ENCODE assay signal across 9 mouse cellular contexts in genomic region chr11:104379635-104380034, GRCm38 (mm10).
DNase-seq lines count a peak whose midpoint lies in the region; ATAC-seq and TF ChIP-seq lines count a peak whose summit lies in the region.
"Had no signal": no experiment of that assay in that cellular context is flagged by ENCODE, and none has a peak within 500 bp of the region (broad histone marks: within the 10 kb centered on the region; RNA-seq: fewer than 3 reads in every experiment).

No protein-coding gene starts in this region.

- no peak overlapping the region for H3K4me3 ChIP-seq in kidney, adult 2 months (ENCODE audit: insufficient read depth, low read depth, low read length)
- H3K4me3 ChIP-seq in MEL (ENCODE audit: control insufficient read depth in 1 of 2, insufficient read depth in 1 of 2, low read depth in 2 of 2, low read length in 2 of 2), result no peak overlapping the region
- H3K4me3 ChIP-seq in liver, postnatal 0 days (ENCODE audit: low read depth, low read length), result no peak overlapping the region
- H3K4me3 ChIP-seq: limb, embryonic 13.5 days had no signal

- 49% methylated on average over 1 of the region's 1 CpGs for whole genome bisulfite sequencing in kidney, adult 2 months
- 59% methylated on average over 1 of the region's 1 CpGs for WGBS in liver, postnatal 0 days (ENCODE audit: insufficient replicate concordance)

- TF ChIP-seq RAD21 in MEL (IDR thresholded peaks at IDR 0.05; ENCODE audit: low read depth, low read length), result peak; percentile 46

- H3K27me3 ChIP-seq in kidney, adult 2 months (replicated peaks; ENCODE audit: control insufficient read depth, insufficient read depth, low read length), result no peaks in the 10 kb centered on the region
- H3K27me3 ChIP-seq in MEL (ENCODE audit: control insufficient read depth in 1 of 2, insufficient read depth in 2 of 2, low read length in 2 of 2), result no peaks in the 10 kb centered on the region
- H3K27me3 ChIP-seq in liver, postnatal 0 days (ENCODE audit: insufficient read depth, low read length), result no peaks in the 10 kb centered on the region
- H3K27me3 ChIP-seq: limb, embryonic 13.5 days had no signal

- TF ChIP-seq CTCF in kidney, adult 2 months (conservative IDR thresholded peaks at IDR 0.05; ENCODE audit: insufficient read depth, insufficient read length, low read depth, low read length), result peak; percentile 59
- peak; percentile 16 to 61 (median 35); a peak in 4 of 6 replicates for TF ChIP-seq CTCF in MEL (IDR thresholded peaks at IDR 0.05 in 2 of 3, conservative IDR thresholded peaks at IDR 0.05 in 1 of 3; ENCODE audit: control insufficient read depth in 1 of 3, insufficient read depth in 1 of 3, low read depth in 2 of 3, low read length in 3 of 3, poor library complexity in 1 of 3, severe bottlenecking in 1 of 3)
- peak; percentile 68 for TF ChIP-seq CTCF in liver, postnatal 0 days (IDR thresholded peaks at IDR 0.05; ENCODE audit: low read depth)

- TF ChIP-seq EP300 in MEL (IDR thresholded peaks at IDR 0.05; ENCODE audit: low read depth in 1 of 2, low read length in 2 of 2), result no peak
- TF ChIP-seq EP300 in liver, postnatal 0 days (IDR thresholded peaks at IDR 0.05; ENCODE audit: low read depth), result no peak

- no peaks in the 10 kb centered on the region for H3K9me3 ChIP-seq in MEL (replicated peaks; ENCODE audit: insufficient read depth, low read length)
- H3K9me3 ChIP-seq in liver, postnatal 0 days (ENCODE audit: low read length), result no peaks in the 10 kb centered on the region
- H3K9me3 ChIP-seq: limb, embryonic 13.5 days had no signal

- H3K4me1 ChIP-seq in kidney, adult 2 months (ENCODE audit: control insufficient read depth, insufficient read depth, low read length), result peaks cover 3% of the 10 kb centered on the region; the same call in 1 of the 2 replicates
- peaks cover 0 to 9% of the 10 kb centered on the region in 2 experiments; a peak in 2 of 4 replicates for H3K4me1 ChIP-seq in MEL (ENCODE audit: control insufficient read depth in 1 of 2, insufficient read depth in 2 of 2, low read length in 2 of 2)
- no peaks in the 10 kb centered on the region for H3K4me1 ChIP-seq in liver, postnatal 0 days (ENCODE audit: insufficient read depth)
- H3K4me1 ChIP-seq: limb, embryonic 13.5 days had no signal

- no peak for TF ChIP-seq POLR2A in kidney, adult 2 months (IDR thresholded peaks at IDR 0.05; ENCODE audit: low read depth, low read length)
- no peak for TF ChIP-seq POLR2A in MEL (IDR thresholded peaks at IDR 0.05; ENCODE audit: control insufficient read depth in 1 of 2, insufficient read depth in 1 of 2, low read depth in 1 of 2, low read length in 2 of 2, poor library complexity in 1 of 2)

- H3K9ac ChIP-seq in MEL (ENCODE audit: control insufficient read depth, low read depth, low read length, poor library complexity, severe bottlenecking), result no peak overlapping the region
- no peak overlapping the region for H3K9ac ChIP-seq in liver, postnatal 0 days (replicated peaks)
- H3K9ac ChIP-seq: limb, embryonic 13.5 days had no signal

- no peak overlapping the region for H3K4me2 ChIP-seq in liver, postnatal 0 days (ENCODE audit: low read depth, low read length)
- H3K4me2 ChIP-seq: limb, embryonic 13.5 days had no signal

- peaks cover 8% of the 10 kb centered on the region for H3K79me2 ChIP-seq in MEL (ENCODE audit: control insufficient read depth, insufficient read depth, low read length, poor library complexity)

- DNase-seq in kidney, adult 2 months, result peak; percentile 33
- no peak for DNase-seq in kidney, postnatal 4 days
- DNase-seq in CD4-positive helper T cell, adult 2 months (ENCODE audit: low read depth, low spot score), result peak; percentile 36
- peak; percentile 52 for DNase-seq in MEL (ENCODE audit: low read depth, low spot score)
- no peak for DNase-seq in liver, postnatal 0 days
- DNase-seq in layer of hippocampus, postnatal 10 days (ENCODE audit: low spot score in 2 of 2), result no peak
- DNase-seq in testis, postnatal 10 days (ENCODE audit: low spot score), result no peak
- DNase-seq: cerebellum, adult 11 months had no signal

- ATAC-seq in liver, postnatal 0 days, result no peak

- H3K36me3 ChIP-seq in kidney, adult 2 months (ENCODE audit: control insufficient read depth, insufficient read depth, low read length), result peaks cover 3% of the 10 kb centered on the region; the same call in 1 of the 2 replicates
- peaks cover 9% of the 10 kb centered on the region in 2 experiments for H3K36me3 ChIP-seq in MEL (ENCODE audit: control insufficient read depth in 1 of 2, insufficient read depth in 2 of 2, low read length in 2 of 2)
- H3K36me3 ChIP-seq in liver, postnatal 0 days (replicated peaks; ENCODE audit: insufficient read depth, low read length), result peaks cover 11% of the 10 kb centered on the region

- no peak overlapping the region for H3K27ac ChIP-seq in kidney, adult 2 months (ENCODE audit: insufficient read depth, low read depth, low read length)
- H3K27ac ChIP-seq in MEL (ENCODE audit: control insufficient read depth, low read depth, low read length), result no peak overlapping the region
- H3K27ac ChIP-seq in liver, postnatal 0 days (ENCODE audit: low read depth), result no peak overlapping the region
- H3K27ac ChIP-seq: limb, embryonic 13.5 days had no signal

TF ChIP-seq in MEL, 35 proteins besides CTCF, POLR2A, EP300 and RAD21:
- TF ChIP-seq KAT2A (conservative IDR thresholded peaks at IDR 0.05; ENCODE audit: low read depth, low read length) (no peak), TAL1 (IDR thresholded peaks at IDR 0.05; ENCODE audit: low read length) (no peak), SMC3 (IDR thresholded peaks at IDR 0.05; ENCODE audit: low read depth, low read length) (peak; percentile 54), ZNF384 (IDR thresholded peaks at IDR 0.05; ENCODE audit: low read depth, low read length) (peak; percentile 59), SIN3A (IDR thresholded peaks at IDR 0.05; ENCODE audit: low read length) (no peak), TCF12 (IDR thresholded peaks at IDR 0.05; ENCODE audit: low read depth, low read length) (no peak), BHLHE40 (IDR thresholded peaks at IDR 0.05; ENCODE audit: borderline replicate concordance, low read depth, low read length) (no peak)

Comparison
In these comparisons a context has a peak if more than half of its experiments do, and no peak if none do; other contexts are left out.
1. DNase-seq: peak in kidney, adult 2 months (single experiment), CD4-positive helper T cell, adult 2 months (single experiment) and MEL (single experiment); none in kidney, postnatal 4 days (0 of 2), liver, postnatal 0 days (single experiment), layer of hippocampus, postnatal 10 days (0 of 2) and testis, postnatal 10 days (single experiment).
2. Peak in every context shown above with its lines, with median percentiles within 50 percentile points of each other: CTCF ChIP-seq.